ENCODE assay signal across 11 mouse cellular contexts in genomic region chr8:103270035-103270434, GRCm38 (mm10).
"Had no signal": no experiment of that assay in that cellular context is flagged by ENCODE, and none has a peak within 500 bp of the region (broad histone marks: within the 10 kb centered on the region; RNA-seq: fewer than 3 reads in every experiment).

No protein-coding gene starts in this region.

- H3K36me3 ChIP-seq: liver, embryonic 15.5 days; lung, embryonic 15.5 days; midbrain, embryonic 13.5 days; neural tube, embryonic 12.5 days had no signal

- H3K27ac ChIP-seq: liver, embryonic 15.5 days; midbrain, embryonic 13.5 days; neural tube, embryonic 12.5 days had no signal

- H3K4me2 ChIP-seq: liver, embryonic 11.5 days; liver, embryonic 15.5 days; lung, embryonic 15.5 days; midbrain, embryonic 13.5 days; neural tube, embryonic 12.5 days had no signal

- H3K4me3 ChIP-seq: liver, embryonic 15.5 days; lung, embryonic 15.5 days; midbrain, embryonic 13.5 days; neural tube, embryonic 12.5 days had no signal

- H3K4me1 ChIP-seq: liver, embryonic 15.5 days had no signal

- H3K27me3 ChIP-seq: liver, embryonic 15.5 days; lung, embryonic 15.5 days; neural tube, embryonic 12.5 days had no signal

- DNase-seq: kidney, adult 8-10 months; kidney, postnatal 36 days; layer of hippocampus, adult 9-11 months; thymus, adult 18-20 months; thymus, postnatal 25 days had no signal

- H3K9me3 ChIP-seq: liver, embryonic 15.5 days; lung, embryonic 15.5 days; midbrain, embryonic 13.5 days; neural tube, embryonic 12.5 days had no signal

- ATAC-seq: intestine, postnatal 0 days had no signal

- H3K9ac ChIP-seq: liver, embryonic 15.5 days; lung, embryonic 15.5 days; midbrain, embryonic 13.5 days; neural tube, embryonic 12.5 days had no signal
